Mouse (Mus musculus) heart, adult 2 months (tissue): ENCODE data around the gene Inip. TPM values are rescaled to one million over a fixed set of nuclear protein-coding genes. Genes with fewer than 3 reads are reported as not detected.

ENCODE experiments used
- DNase-seq, 2 experiments: peaks; one replicate each; pipeline ENCODE4 v3.0.0; 2021
- H3K27ac ChIP-seq: fragments of 200-600 bp; 2 replicates; pipeline ENCODE4 v1.8.1; 2022
- H3K27me3 ChIP-seq: fragments of 200-500 bp; 2 replicates; pipeline ENCODE4 v1.6.1; 2012; ENCODE audit warnings: mild to moderate bottlenecking, low read length, inconsistent platforms, mixed read lengths; ENCODE audit not compliant: control insufficient read depth, insufficient read depth
- H3K36me3 ChIP-seq: fragments of 200-500 bp; 2 replicates; pipeline ENCODE4 v1.6.1; 2012; ENCODE audit warnings: low read length, inconsistent platforms; ENCODE audit not compliant: control insufficient read depth, insufficient read depth
- H3K4me1 ChIP-seq: fragments of 200-500 bp; 2 replicates; pipeline ENCODE4 v1.6.1; 2011; ENCODE audit warnings: low read length; ENCODE audit not compliant: control insufficient read depth, insufficient read depth
- H3K4me3 ChIP-seq: fragments of 200-600 bp; 2 replicates; pipeline ENCODE4 v1.8.1; 2022
- H3K79me2 ChIP-seq: fragments of 200-500 bp; replicated peaks from 2 replicates; pipeline ENCODE4 v1.6.1; 2012; ENCODE audit warnings: mild to moderate bottlenecking, inconsistent platforms, low read length, moderate library complexity, mixed read lengths; ENCODE audit not compliant: control insufficient read depth, insufficient read depth
- H3K9ac ChIP-seq: fragments of 200-500 bp; 2 replicates; pipeline ENCODE4 v1.6.1; 2012; ENCODE audit warnings: low read depth, mild to moderate bottlenecking, control low read depth, inconsistent platforms, low read length, mixed read lengths
- CTCF ChIP-seq: fragments of 200-600 bp; IDR thresholded peaks from 2 replicates; pipeline ENCODE4 v1.8.1; 2022; ENCODE audit warnings: antibody characterized with exemption, mild to moderate bottlenecking, moderate library complexity
- EP300 ChIP-seq: fragments of 200-500 bp; IDR thresholded peaks from 2 replicates; pipeline ENCODE4 v1.6.1; 2011; ENCODE audit warnings: low read depth, low read length, control low read depth; ENCODE audit not compliant: insufficient read depth
- POLR2A ChIP-seq: fragments of 200-500 bp; IDR thresholded peaks from 2 replicates; pipeline ENCODE4 v1.6.1; 2011; ENCODE audit warnings: mild to moderate bottlenecking, low read depth, low read length, control low read depth; ENCODE audit not compliant: insufficient read depth
- WGBS: fragments of 180-500 bp; shearing (Covaris S2); methylation state at CpG from one replicate; pipeline ENCODE4 v1.1.7; 2018; 5-methylcytosine and 5-hydroxymethylcytosine counted together
- intact Hi-C: fragments of 180-260 bp; cut with DNase I; formaldehyde crosslinking; loops from one replicate; pipeline ENCODE4 v1.15.1; 2025
- polyA plus RNA-seq: library from polyadenylated mRNA; depleted of rRNA; stranded (reverse); fragments of >200 nt; gene quantifications from 2 replicates; pipeline ENCODE4 v1.2.3, GENCODE M21; 2012
- total RNA-seq, 2 experiments: library from RNA; stranded (reverse); gene quantifications; 2 replicates each; pipeline ENCODE4 v1.2.3; 2021

Gene Inip
- total and polyA plus RNA-seq, 3 experiments: 6.2 to 9.8 (median 9.7) TPM

DNA sequence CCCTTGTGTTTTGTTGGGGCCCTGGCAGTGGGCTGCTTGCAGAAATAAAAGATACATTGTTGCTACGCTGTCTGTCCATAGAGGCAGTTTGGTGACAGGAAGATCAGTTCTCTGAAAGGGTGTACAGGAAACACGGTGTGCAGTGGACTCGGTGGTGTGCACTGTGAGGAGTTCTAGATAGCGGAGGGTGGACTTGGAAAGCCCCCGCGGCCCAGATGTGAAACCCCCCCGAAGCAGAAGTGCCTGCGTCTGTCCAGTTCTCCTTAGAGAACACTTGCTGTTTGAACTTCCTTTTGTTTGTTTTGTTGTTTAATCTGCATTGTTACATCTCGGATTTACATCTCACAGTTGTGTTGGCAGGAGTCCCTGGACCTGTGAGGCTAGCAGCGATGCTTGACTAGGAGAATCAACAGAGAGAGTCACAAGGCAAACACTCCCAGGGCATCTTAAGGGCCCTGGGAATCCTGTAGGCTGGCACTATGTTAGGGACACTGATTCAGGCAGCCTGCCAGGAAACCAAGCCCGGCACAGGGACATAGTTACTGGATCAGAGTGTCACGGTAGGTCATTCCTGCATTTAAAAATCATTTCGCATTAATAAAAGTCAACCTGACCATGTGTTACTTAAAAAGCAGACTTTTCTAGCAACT, 47.8 kb downstream of the Inip start:
- intact Hi-C loops: no loop called here
- TF ChIP-seq EP300 (no peak), CTCF (no peak), POLR2A (no peak)
- no peak overlapping the region for H3K9ac ChIP-seq
- H3K27ac ChIP-seq: peak overlapping the region; percentile 28
- no peaks in the 10 kb centered on the region for H3K36me3 ChIP-seq
- 30% methylated on average over 13 of the region's 13 CpGs for WGBS
- no peaks in the 10 kb centered on the region for H3K79me2 ChIP-seq
- DNase-seq: peak; percentile 48 to 69
- no peaks in the 10 kb centered on the region for H3K27me3 ChIP-seq
- no peak overlapping the region for H3K4me3 ChIP-seq
- no peaks in the 10 kb centered on the region; the same call in 1 of the 2 replicates for H3K4me1 ChIP-seq

DNA sequence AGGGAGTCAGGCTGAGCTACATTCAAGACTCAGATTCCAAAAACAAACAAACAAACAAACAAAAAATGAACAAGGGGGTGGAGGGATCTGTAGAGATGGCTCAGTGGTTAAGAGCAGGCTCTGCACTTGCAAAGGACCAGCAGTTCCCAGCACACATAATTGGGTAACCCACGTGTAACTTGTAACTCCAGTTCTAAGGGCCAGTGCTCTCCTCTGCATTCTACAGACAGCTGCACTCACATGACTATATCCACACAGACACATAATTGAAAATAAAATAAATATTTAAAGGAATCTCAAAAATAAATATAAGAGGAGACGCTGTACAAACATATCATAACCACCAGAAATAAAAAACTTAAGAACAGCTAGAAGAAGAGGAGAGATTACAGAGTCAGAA, 61.5 kb downstream of the Inip start:
- Histone ChIP-seq H3K36me3 (no peaks in the 10 kb centered on the region), H3K4me3 (no peak overlapping the region), H3K27ac (no peak overlapping the region), H3K79me2 (no peaks in the 10 kb centered on the region), H3K4me1 (no peaks in the 10 kb centered on the region), H3K27me3 (no peaks in the 10 kb centered on the region), H3K9ac (no peak overlapping the region)
- 98% methylated on average over 2 of the region's 2 CpGs for WGBS
- TF ChIP-seq POLR2A: no peak
- TF ChIP-seq EP300: no peak
- TF ChIP-seq CTCF: no peak
- no peak for DNase-seq
- intact Hi-C loops: no loop called here

DNA sequence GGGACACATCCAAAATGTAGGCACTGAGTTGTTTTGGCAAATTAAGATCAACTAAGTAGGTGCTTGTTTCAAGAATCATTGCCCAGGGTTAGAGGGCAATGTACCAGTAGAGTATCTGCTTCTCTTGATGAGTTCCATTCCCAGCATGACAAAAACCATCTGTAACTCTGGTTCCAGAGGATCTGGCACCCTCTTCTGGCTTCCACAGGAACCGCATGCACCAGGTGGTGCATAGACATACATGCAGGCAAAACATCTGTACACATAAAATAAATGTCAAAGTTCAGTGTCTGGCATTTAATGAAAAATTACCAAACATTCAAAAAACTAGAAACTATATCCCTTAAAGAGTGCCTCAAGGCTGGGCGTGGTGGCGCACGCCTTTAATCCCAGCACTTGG, 62.1 kb downstream of the Inip start:
- Histone ChIP-seq H3K4me1 (no peaks in the 10 kb centered on the region), H3K79me2 (no peaks in the 10 kb centered on the region), H3K27me3 (no peaks in the 10 kb centered on the region), H3K9ac (no peak overlapping the region), H3K4me3 (no peak overlapping the region), H3K27ac (no peak overlapping the region), H3K36me3 (no peaks in the 10 kb centered on the region)
- 98% methylated on average over 4 of the region's 4 CpGs for WGBS
- TF ChIP-seq CTCF (peak; percentile 45), POLR2A (no peak)
- DNase-seq: no peak
- intact Hi-C loops: no loop called here

- TF ChIP-seq EP300 (no peak), POLR2A (no peak), CTCF (no peak)
- no peaks in the 10 kb centered on the region for H3K36me3 ChIP-seq
- no peaks in the 10 kb centered on the region for H3K79me2 ChIP-seq
- no peaks in the 10 kb centered on the region for H3K4me1 ChIP-seq
- no peak overlapping the region for H3K27ac ChIP-seq
- DNase-seq: no peak
- 68% methylated on average over 7 of the region's 7 CpGs for WGBS
- intact Hi-C loops: no loop called here
- no peak overlapping the region for H3K9ac ChIP-seq
- no peaks in the 10 kb centered on the region for H3K27me3 ChIP-seq
- no peak overlapping the region for H3K4me3 ChIP-seq
Measured at GRCm38 (mm10) chr4:59731544-59731943, 69.8 kb downstream of the Inip start.

- no peak overlapping the region for H3K9ac ChIP-seq
- H3K79me2 ChIP-seq: no peaks in the 10 kb centered on the region
- no peak overlapping the region for H3K27ac ChIP-seq
- DNase-seq: no peak
- TF ChIP-seq EP300: no peak
- intact Hi-C loops: no loop called here
- WGBS: 94% methylated on average over 2 of the region's 2 CpGs
- no peaks in the 10 kb centered on the region for H3K4me1 ChIP-seq
- H3K27me3 ChIP-seq: no peaks in the 10 kb centered on the region
- no peak overlapping the region for H3K4me3 ChIP-seq
- H3K36me3 ChIP-seq: no peaks in the 10 kb centered on the region
Measured at GRCm38 (mm10) chr4:59728839-59729238, 72.5 kb downstream of the Inip start.

DNA sequence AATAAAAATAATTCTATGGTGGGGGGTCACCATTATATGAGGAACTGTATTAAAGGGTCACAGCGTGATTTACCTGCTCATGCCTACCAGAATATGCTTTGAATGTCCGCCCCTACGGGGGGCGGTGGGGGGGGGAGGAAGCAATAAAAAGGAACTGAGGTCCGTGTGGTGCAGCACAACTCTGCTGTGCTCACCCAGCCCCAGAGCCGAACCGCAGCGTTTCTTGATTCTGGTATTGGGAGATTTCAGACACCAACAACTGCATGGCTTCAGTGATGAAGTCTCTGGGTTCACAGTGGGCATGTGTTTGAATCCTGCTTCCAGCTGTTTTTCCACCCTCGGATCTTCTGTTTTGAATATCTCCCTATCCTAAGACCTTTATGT, 73.5 kb downstream of the Inip start:
- Histone ChIP-seq H3K4me3 (no peak overlapping the region), H3K79me2 (no peaks in the 10 kb centered on the region), H3K27ac (no peak overlapping the region), H3K36me3 (no peaks in the 10 kb centered on the region), H3K27me3 (no peaks in the 10 kb centered on the region), H3K4me1 (no peaks in the 10 kb centered on the region), H3K9ac (no peak overlapping the region)
- no peak for DNase-seq
- WGBS: 86% methylated on average over 9 of the region's 9 CpGs
- TF ChIP-seq CTCF (no peak), EP300 (no peak), POLR2A (no peak)
- intact Hi-C loops: no loop called here
